Mouse (Mus musculus) heart, postnatal 36 days (tissue): ENCODE data around the gene Tecr. TPM values are rescaled to one million over a fixed set of nuclear protein-coding genes. Genes with fewer than 3 reads are reported as not detected.
"Not testable (repeated sequence)": the region's sequence is repeated elsewhere in the genome, so short reads cannot be mapped to it uniquely, and the experiment has no call there.

Source experiments
- DNase-seq, 2 experiments: peaks; one replicate each; pipeline ENCODE4 v3.0.0; 2021 to 2022
- intact Hi-C: fragments of 180-260 bp; cut with DNase I; formaldehyde crosslinking; loops from one replicate; pipeline ENCODE4 v1.15.1; 2025
- total RNA-seq, 2 experiments: library from RNA; stranded (reverse); gene quantifications; 2 replicates each; pipeline ENCODE4 v1.2.3; 2021

Gene Tecr
- total RNA-seq, 2 experiments from 2014 or later: 431 to 554 TPM

GRCm38 (mm10) chr8:83585333-83585732, 22.4 kb downstream of the Tecr start:
- no peak for DNase-seq
- intact Hi-C loops: no loop called here

- intact Hi-C loops: no loop called here
- DNase-seq: no peak
Measured at GRCm38 (mm10) chr8:83584771-83585170, 23.0 kb downstream of the Tecr start.

GRCm38 (mm10) chr8:83583236-83583635, 24.5 kb downstream of the Tecr start:
- DNase-seq: no peak

GRCm38 (mm10) chr8:83582226-83582625, 25.5 kb downstream of the Tecr start:
- intact Hi-C loops: no loop called here

More at GRCm38 (mm10) chr8:83583236-83583635, 24.5 kb downstream of the Tecr start:
- intact Hi-C loops: no loop called here

GRCm38 (mm10) chr8:83580826-83581225, 26.9 kb downstream of the Tecr start:
- intact Hi-C loops: no loop called here
- DNase-seq: no peak

More at GRCm38 (mm10) chr8:83582226-83582625, 25.5 kb downstream of the Tecr start:
- no peak for DNase-seq

- intact Hi-C loops: no loop called here
Measured at GRCm38 (mm10) chr8:83579676-83580075, 28.1 kb downstream of the Tecr start.

GRCm38 (mm10) chr8:83578131-83579055, 29.4 kb downstream of the Tecr start:
- DNase-seq: peak in 1 of 2 experiments; percentile 54
- intact Hi-C loops: no loop called here

More at GRCm38 (mm10) chr8:83579676-83580075, 28.1 kb downstream of the Tecr start:
- DNase-seq: no peak

- peak in 1 of 2 experiments; percentile 52 for DNase-seq
- intact Hi-C loops: no loop called here
Measured at GRCm38 (mm10) chr8:83577384-83577791, 30.4 kb downstream of the Tecr start.

GRCm38 (mm10) chr8:83576921-83577320, 30.9 kb downstream of the Tecr start:
- intact Hi-C loops: no loop called here
- no peak for DNase-seq

- intact Hi-C loops: no loop called here
- no peak for DNase-seq
Measured at GRCm38 (mm10) chr8:83576516-83576895, 31.3 kb downstream of the Tecr start.

- intact Hi-C loops: no loop called here
Measured at GRCm38 (mm10) chr8:83575561-83576515, 31.9 kb downstream of the Tecr start.

GRCm38 (mm10) chr8:83574631-83575315, 33.0 kb downstream of the Tecr start:
- intact Hi-C loops: no loop called here
- peak in 1 of 2 experiments; percentile 51 for DNase-seq

More at GRCm38 (mm10) chr8:83575561-83576515, 31.9 kb downstream of the Tecr start:
- peak in 1 of 2 experiments; percentile 41 for DNase-seq

GRCm38 (mm10) chr8:83573140-83573875, 34.5 kb downstream of the Tecr start:
- intact Hi-C loops: no loop called here
- peak; percentile 43 to 54 for DNase-seq

GRCm38 (mm10) chr8:83572246-83572812, 35.4 kb downstream of the Tecr start:
- DNase-seq: no peak

GRCm38 (mm10) chr8:83571791-83572190, 36.0 kb downstream of the Tecr start:
- intact Hi-C loops: no loop called here
- no peak for DNase-seq

More at GRCm38 (mm10) chr8:83572246-83572812, 35.4 kb downstream of the Tecr start:
- intact Hi-C loops: no loop called here

- intact Hi-C loops, DNase-seq: not testable (repeated sequence)
Measured at GRCm38 (mm10) chr8:83571001-83571340, 36.8 kb downstream of the Tecr start.

GRCm38 (mm10) chr8:83570272-83571000, 37.3 kb downstream of the Tecr start:
- intact Hi-C loops: no loop called here
- no peak for DNase-seq

GRCm38 (mm10) chr8:83569165-83569564, 38.6 kb downstream of the Tecr start:
- intact Hi-C loops: loop anchor here (2.0 to 10.0 kb wide), 3 partner anchors 24 to 328 kb away; partner anchors contain the start of gene Elmod2
- DNase-seq: no peak
